ENCODE assay signal across 33 mouse cellular contexts in genomic region chr11:80946163-80946562, GRCm38 (mm10).
"Had no signal": no experiment of that assay in that cellular context is flagged by ENCODE, and none has a peak within 500 bp of the region (broad histone marks: within the 10 kb centered on the region; RNA-seq: fewer than 3 reads in every experiment).

No protein-coding gene starts in this region.

- H3K9ac ChIP-seq: heart, embryonic 12.5 days; heart, embryonic 13.5 days; heart, embryonic 15.5 days; hindbrain, embryonic 12.5 days; hindbrain, embryonic 13.5 days; hindbrain, embryonic 14.5 days; hindbrain, embryonic 15.5 days; intestine, embryonic 15.5 days had no signal

- H3K4me1 ChIP-seq: heart, embryonic 10.5 days; heart, embryonic 12.5 days; heart, embryonic 13.5 days; heart, embryonic 15.5 days; hindbrain, embryonic 10.5 days; hindbrain, embryonic 12.5 days; intestine, embryonic 15.5 days had no signal

- H3K27ac ChIP-seq: heart, adult 2 months; heart, embryonic 10.5 days; heart, embryonic 13.5 days; heart, embryonic 15.5 days; hindbrain, embryonic 10.5 days; hindbrain, embryonic 12.5 days; hindbrain, embryonic 13.5 days; hindbrain, embryonic 14.5 days; hindbrain, embryonic 15.5 days; hindbrain, postnatal 0 days; intestine, embryonic 15.5 days; kidney, postnatal 0 days; layer of hippocampus, adult 2 months; left cerebral cortex, adult 2 months had no signal

- H3K27me3 ChIP-seq: heart, embryonic 12.5 days; heart, embryonic 13.5 days; heart, embryonic 15.5 days; hindbrain, embryonic 12.5 days; hindbrain, embryonic 13.5 days; hindbrain, embryonic 15.5 days; intestine, embryonic 15.5 days had no signal

- H3K4me3 ChIP-seq: heart, adult 2 months; heart, embryonic 10.5 days; heart, embryonic 12.5 days; heart, embryonic 13.5 days; heart, embryonic 15.5 days; hindbrain, embryonic 10.5 days; hindbrain, embryonic 12.5 days; hindbrain, embryonic 13.5 days; hindbrain, embryonic 15.5 days; intestine, embryonic 15.5 days; layer of hippocampus, adult 2 months; left cerebral cortex, adult 2 months had no signal

- ATAC-seq: hindbrain, embryonic 16.5 days; hindbrain, postnatal 0 days; inflammation-experienced regulatory T-cells, adult 6 months; intestine, embryonic 15.5 days; intestine, embryonic 16.5 days; intestine, postnatal 0 days had no signal

- H3K9me3 ChIP-seq: heart, embryonic 10.5 days; heart, embryonic 12.5 days; heart, embryonic 13.5 days; heart, embryonic 15.5 days; hindbrain, embryonic 10.5 days; hindbrain, embryonic 12.5 days; hindbrain, embryonic 13.5 days; hindbrain, embryonic 15.5 days; intestine, embryonic 15.5 days had no signal

- H3K36me3 ChIP-seq: heart, embryonic 10.5 days; heart, embryonic 12.5 days; heart, embryonic 13.5 days; heart, embryonic 15.5 days; hindbrain, embryonic 10.5 days; hindbrain, embryonic 12.5 days; hindbrain, embryonic 13.5 days; hindbrain, embryonic 15.5 days; intestine, embryonic 15.5 days had no signal

- DNase-seq: heart, adult 2 months; heart, postnatal 10 days; heart, postnatal 14 days; heart, postnatal 36 days; heart, postnatal 4 days; kidney, adult 18-20 months; kidney, adult 2 months; kidney, adult 9 months; kidney, postnatal 10 days; kidney, postnatal 25 days; kidney, postnatal 36 days; kidney, postnatal 4 days; layer of hippocampus, adult 9-11 months; layer of hippocampus, postnatal 36 days had no signal

- H3K4me2 ChIP-seq: heart, embryonic 11.5 days; heart, embryonic 12.5 days; heart, embryonic 13.5 days; heart, embryonic 15.5 days; hindbrain, embryonic 12.5 days; hindbrain, embryonic 13.5 days; hindbrain, embryonic 14.5 days; hindbrain, embryonic 15.5 days; intestine, embryonic 15.5 days had no signal
